Mouse (Mus musculus) lung, postnatal 25 days (tissue): Measurements from ENCODE around the gene B3gat3.
A peak's percentile ranks its signal among the peaks of the same experiment; 100 is the strongest.

Experiments used
- DNase-seq: peaks from one replicate; pipeline ENCODE4 v3.0.0; 2022; ENCODE audit warnings: low spot score

Gene B3gat3

GRCm38 (mm10) chr19:8897865-8898495 lies 22.2 kb upstream of the B3gat3 start, which contains the start of gene Ganab:
Ganab (plus strand) TSS chr19:8898071.
- DNase-seq: peak; percentile 98

GRCm38 (mm10) chr19:8898576-8898975 lies 21.6 kb upstream of the B3gat3 start:
- no peak for DNase-seq

- DNase-seq: no peak
Observed at GRCm38 (mm10) chr19:8899079-8899478, 21.1 kb upstream of the B3gat3 start.

- no peak for DNase-seq
Observed at GRCm38 (mm10) chr19:8903412-8903811, 16.8 kb upstream of the B3gat3 start.

- no peak for DNase-seq
Observed at GRCm38 (mm10) chr19:8908531-8908930, 11.6 kb upstream of the B3gat3 start.

- DNase-seq: no peak
Observed at GRCm38 (mm10) chr19:8911810-8912209, 8.4 kb upstream of the B3gat3 start.

- no peak for DNase-seq
Observed at GRCm38 (mm10) chr19:8914212-8914611, 6.0 kb upstream of the B3gat3 start.

GRCm38 (mm10) chr19:8919000-8919399 lies 1.2 kb upstream of the B3gat3 start:
- DNase-seq: no peak

GRCm38 (mm10) chr19:8919684-8920072 lies 496 bp upstream of the B3gat3 start:
- no peak for DNase-seq

GRCm38 (mm10) chr19:8920836-8921291 lies 690 bp downstream of the B3gat3 start:
- no peak for DNase-seq

GRCm38 (mm10) chr19:8921741-8922140 lies 1.6 kb downstream of the B3gat3 start:
- DNase-seq: no peak

- DNase-seq: no peak
Observed at GRCm38 (mm10) chr19:8926766-8927165, 6.6 kb downstream of the B3gat3 start.

- no peak for DNase-seq
Observed at GRCm38 (mm10) chr19:8927891-8928525, 7.8 kb downstream of the B3gat3 start.

- no peak for DNase-seq
Observed at GRCm38 (mm10) chr19:8928689-8929223, 8.6 kb downstream of the B3gat3 start.

GRCm38 (mm10) chr19:8929224-8930088 lies 9.3 kb downstream of the B3gat3 start, which contains the start of the genes Rom1 and Eml3:
Rom1 (minus strand) TSS chr19:8929356.
Eml3 (plus strand) TSS chr19:8929552.
- peak; percentile 94 for DNase-seq

- no peak for DNase-seq
Observed at GRCm38 (mm10) chr19:8930117-8930516, 9.9 kb downstream of the B3gat3 start.

GRCm38 (mm10) chr19:8930771-8931170 lies 10.6 kb downstream of the B3gat3 start:
- DNase-seq: no peak

GRCm38 (mm10) chr19:8936736-8937135 lies 16.6 kb downstream of the B3gat3 start:
- DNase-seq: no peak

GRCm38 (mm10) chr19:8940526-8941133 lies 20.5 kb downstream of the B3gat3 start:
- no peak for DNase-seq

- no peak for DNase-seq
Observed at GRCm38 (mm10) chr19:8941136-8941514, 21.0 kb downstream of the B3gat3 start.

- peak; percentile 95 for DNase-seq
Observed at GRCm38 (mm10) chr19:8941515-8942217, 21.5 kb downstream of the B3gat3 start, which contains the start of gene Mta2. Mta2 (plus strand) TSS chr19:8941875.
